Mouse (Mus musculus) heart, postnatal 0 days (tissue): Measurements from ENCODE around the gene Lss. TPM values are rescaled to one million over a fixed set of nuclear protein-coding genes. Genes with fewer than 3 reads are reported as not detected.

Experiments
- ATAC-seq: fragments of 200-750 bp; cut with Nextera tagmentation; 2 replicates; pipeline ENCODE4 v1.8.0; 2017; ENCODE audit warnings: low read depth, moderate number of reproducible peaks, moderate library complexity; ENCODE audit not compliant: insufficient read depth
- DNase-seq: peaks from one replicate; pipeline ENCODE4 v3.0.0-alpha.2; 2016; ENCODE audit warnings: low spot score
- H3K27ac ChIP-seq: fragments of 300-500 bp; sonication (generic); 2 replicates; pipeline ENCODE4 v1.5.1; 2014; ENCODE audit warnings: low read depth, mild to moderate bottlenecking
- H3K27me3 ChIP-seq: fragments of 300-500 bp; sonication (generic); 2 replicates; pipeline ENCODE4 v1.6.1; 2014; ENCODE audit warnings: low read length, mixed read lengths; ENCODE audit not compliant: control insufficient read depth, insufficient read depth
- H3K36me3 ChIP-seq: fragments of 300-500 bp; sonication (generic); replicated peaks from 2 replicates; pipeline ENCODE4 v1.6.1; 2014; ENCODE audit warnings: low read length, mixed read lengths; ENCODE audit not compliant: control insufficient read depth, insufficient read depth
- H3K4me1 ChIP-seq: fragments of 300-500 bp; sonication (generic); 2 replicates; pipeline ENCODE4 v1.6.1; 2014; ENCODE audit warnings: antibody characterized with exemption; ENCODE audit not compliant: control insufficient read depth, insufficient read depth
- H3K4me2 ChIP-seq: fragments of 300-500 bp; sonication (generic); 2 replicates; pipeline ENCODE4 v1.6.1; 2014; ENCODE audit warnings: low read depth, mild to moderate bottlenecking, low read length, moderate library complexity
- H3K4me3 ChIP-seq: fragments of 300-500 bp; sonication (generic); 2 replicates; pipeline ENCODE4 v1.5.1; 2014; ENCODE audit warnings: low read depth, low read length
- H3K9ac ChIP-seq: fragments of 300-500 bp; sonication (generic); replicated peaks from 2 replicates; pipeline ENCODE4 v1.6.1; 2014; ENCODE audit warnings: low read depth, low read length, mixed read lengths
- H3K9me3 ChIP-seq: fragments of 300-500 bp; sonication (generic); replicated peaks from 2 replicates; pipeline ENCODE4 v1.6.1; 2016; ENCODE audit warnings: low read length; ENCODE audit not compliant: control insufficient read depth
- CTCF ChIP-seq: IDR thresholded peaks from 2 replicates; pipeline ENCODE4 v1.5.1; 2016; ENCODE audit warnings: antibody characterized with exemption, control low read depth, low read depth
- EP300 ChIP-seq: IDR thresholded peaks from 2 replicates; pipeline ENCODE4 v1.6.1; 2016; ENCODE audit warnings: antibody characterized with exemption, low read depth
- WGBS: fragments of 180-500 bp; shearing (Covaris S2); extraction: QIAGEN DNeasy Blood & Tissue Kit; methylation state at CpG from one replicate; pipeline ENCODE4 v1.1.7; 2014; 5-methylcytosine and 5-hydroxymethylcytosine counted together
- polyA plus RNA-seq: library from polyadenylated mRNA; unstranded; fragments of >200 nt; fragmentation: Nextera tagmentation; extraction: Ambion mirVana; gene quantifications from 2 replicates; pipeline ENCODE4 v1.2.1, GENCODE M21; 2015
- total RNA-seq: library from RNA; depleted of rRNA; stranded (reverse); fragments of >200 nt; gene quantifications from 2 replicates; pipeline ENCODE4 v1.2.3, GENCODE M21; 2014; ENCODE audit warnings: low replicate concordance; rRNA removed

Gene Lss
- total and polyA plus RNA-seq, 2 experiments from 2014 or later: 4.9 to 7.8 TPM

- Histone ChIP-seq H3K4me3 (0 out of 2 replicates have a peak overlapping the region, but pooled peaks have one; percentile 8), H3K27me3 (no peaks in the 10 kb centered on the region), H3K4me2 (peak overlapping the region; percentile 28; the same call in 1 of the 2 replicates), H3K36me3 (no peaks in the 10 kb centered on the region), H3K9ac (no peak overlapping the region; the same call in 1 of the 2 replicates), H3K9me3 (no peaks in the 10 kb centered on the region), H3K4me1 (peaks cover 16% of the 10 kb centered on the region; the same call in 1 of the 2 replicates), H3K27ac (peak overlapping the region; percentile 74)
- ATAC-seq: peak; percentile 44
- TF ChIP-seq CTCF (no peak), EP300 (no peak)
- peak; percentile 17 for DNase-seq
- 23% methylated on average over 10 of the region's 10 CpGs for WGBS
Measured at GRCm38 (mm10) chr10:76584138-76584537, 52.8 kb downstream of the Lss start.

GRCm38 (mm10) chr10:76586190-76586589, 54.8 kb downstream of the Lss start:
- Histone ChIP-seq H3K27ac (peak overlapping the region; percentile 81), H3K9me3 (no peaks in the 10 kb centered on the region), H3K4me3 (no peak overlapping the region), H3K9ac (no peak overlapping the region), H3K4me1 (peaks cover 16% of the 10 kb centered on the region; the same call in 1 of the 2 replicates), H3K27me3 (no peaks in the 10 kb centered on the region), H3K4me2 (no peak overlapping the region), H3K36me3 (no peaks in the 10 kb centered on the region)
- DNase-seq (peak; percentile 78), ATAC-seq (peak; percentile 82)
- no peak for TF ChIP-seq CTCF
- peak; percentile 96 for TF ChIP-seq EP300
- 14% methylated on average over 1 of the region's 1 CpGs for WGBS

DNA sequence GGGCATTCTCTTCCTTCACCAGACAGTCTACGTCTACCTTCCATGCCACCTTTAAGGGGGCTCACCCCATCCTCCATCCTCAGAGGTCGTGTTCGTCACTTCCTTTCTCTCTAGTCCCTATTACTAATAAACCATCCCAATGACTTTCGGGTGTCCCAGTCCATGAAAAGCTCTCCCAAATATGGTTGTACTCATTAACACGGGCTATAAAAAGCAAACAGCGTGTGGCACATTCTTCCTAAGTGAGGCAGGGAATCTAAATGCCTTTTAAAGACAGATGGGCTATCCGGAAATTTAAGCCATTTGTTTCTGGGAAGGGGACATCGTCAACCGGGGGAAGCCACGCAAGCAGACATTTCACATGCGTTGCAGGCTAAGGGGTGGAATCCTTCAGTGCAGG, 58.8 kb downstream of the Lss start:
- Histone ChIP-seq H3K4me3 (no peak overlapping the region), H3K27ac (peak overlapping the region; percentile 91), H3K4me2 (no peak overlapping the region), H3K4me1 (0 out of 2 replicates have a peak, but pooled peaks cover 5% of the 10 kb centered on the region), H3K9me3 (no peaks in the 10 kb centered on the region), H3K36me3 (no peaks in the 10 kb centered on the region), H3K27me3 (no peaks in the 10 kb centered on the region), H3K9ac (no peak overlapping the region)
- ATAC-seq (peak; percentile 75), DNase-seq (peak; percentile 87)
- WGBS: 38% methylated on average over 11 of the region's 11 CpGs
- TF ChIP-seq EP300 (peak; percentile 28; the same call in 1 of the 2 replicates), CTCF (no peak)

- H3K27me3 ChIP-seq: no peaks in the 10 kb centered on the region
- ATAC-seq: no peak
- H3K9me3 ChIP-seq: no peaks in the 10 kb centered on the region
- no peak overlapping the region for H3K27ac ChIP-seq
- WGBS: 92% methylated on average over 31 of the region's 31 CpGs
- TF ChIP-seq EP300 (no peak), CTCF (no peak)
- 0 out of 2 replicates have a peak, but pooled peaks cover 6% of the 10 kb centered on the region for H3K36me3 ChIP-seq
- H3K9ac ChIP-seq: no peak overlapping the region
- H3K4me2 ChIP-seq: no peak overlapping the region
- 0 out of 2 replicates have a peak, but pooled peaks cover under 1% of the 10 kb centered on the region for H3K4me1 ChIP-seq
- no peak for DNase-seq
- no peak overlapping the region for H3K4me3 ChIP-seq
Measured at GRCm38 (mm10) chr10:76596338-76596737, 65.0 kb downstream of the Lss start.

DNA sequence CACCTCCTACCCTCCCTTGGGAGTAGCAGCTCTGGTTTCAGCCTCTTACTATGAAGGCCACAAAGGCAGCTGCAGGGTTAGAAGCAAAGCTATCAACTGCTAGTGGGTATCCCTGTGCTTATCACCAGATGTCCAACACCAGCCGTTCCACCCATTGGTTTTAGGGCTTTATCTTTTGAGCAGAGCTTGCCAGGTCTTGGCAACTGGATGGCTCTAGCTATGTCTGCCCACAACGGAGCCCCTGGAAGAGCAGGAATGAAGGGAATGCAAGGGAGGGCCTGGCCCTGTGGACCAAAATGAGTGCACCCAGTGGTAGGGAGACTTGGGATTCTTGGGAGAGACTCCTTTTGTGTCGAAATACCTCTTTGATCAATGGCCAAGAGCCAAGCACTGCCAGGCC, 71.3 kb downstream of the Lss start:
- Histone ChIP-seq H3K4me2 (no peak overlapping the region), H3K4me3 (no peak overlapping the region), H3K9me3 (no peaks in the 10 kb centered on the region), H3K36me3 (peaks cover 45% of the 10 kb centered on the region), H3K27me3 (no peaks in the 10 kb centered on the region), H3K27ac (peak overlapping the region; percentile 73), H3K9ac (no peak overlapping the region), H3K4me1 (peaks cover 21% of the 10 kb centered on the region; the same call in 1 of the 2 replicates)
- ATAC-seq (peak; percentile 77), DNase-seq (peak; percentile 54)
- TF ChIP-seq CTCF (no peak), EP300 (peak; percentile 73; the same call in 1 of the 2 replicates)
- 28% methylated on average over 3 of the region's 3 CpGs for WGBS

Other genes with a start within 250 kb of the Lss start
- 23.8 and 47.4 TPM in 2 replicates for gene Dip2a, start 186.3 kb upstream of the Lss start, total RNA-seq
- 4.3 and 5.7 TPM in 2 replicates for gene Dip2a, start 186.3 kb upstream of the Lss start, polyA plus RNA-seq
- gene AC141477.1, start 91.1 kb upstream of the Lss start, total RNA-seq: not detected in 2 replicates
- 1.6 TPM in 1 of 2 replicates, not detected in the other for gene AC141477.1, start 91.1 kb upstream of the Lss start, polyA plus RNA-seq
- gene Pcnt, start 88.8 kb upstream of the Lss start, total RNA-seq: 17.6 and 39.4 TPM in 2 replicates
- 9.0 and 9.5 TPM in 2 replicates for gene Pcnt, start 88.8 kb upstream of the Lss start, polyA plus RNA-seq
- not detected in 2 replicates for gene 2610028H24Rik, start 82.5 kb upstream of the Lss start, total RNA-seq
- gene 2610028H24Rik, start 82.5 kb upstream of the Lss start, polyA plus RNA-seq: 0.47 TPM in 1 of 2 replicates, not detected in the other
- gene Mcm3ap, start 62.7 kb upstream of the Lss start, total RNA-seq: 42.0 and 58.6 TPM in 2 replicates
- gene Mcm3ap, start 62.7 kb upstream of the Lss start, polyA plus RNA-seq: 28.6 and 30.9 TPM in 2 replicates
- 3.0 and 6.3 TPM in 2 replicates for gene Ybey, start 62.5 kb upstream of the Lss start, total RNA-seq
- 4.5 TPM in 2 replicates for gene Ybey, start 62.5 kb upstream of the Lss start, polyA plus RNA-seq
- not detected in 2 replicates for gene Spatc1l, start 30.7 kb downstream of the Lss start, total RNA-seq
- gene Spatc1l, start 30.7 kb downstream of the Lss start, polyA plus RNA-seq: not detected in 2 replicates
- gene Ftcd, start 44.1 kb downstream of the Lss start, total RNA-seq: 3.5 and 5.8 TPM in 2 replicates
- gene Ftcd, start 44.1 kb downstream of the Lss start, polyA plus RNA-seq: 4.5 and 5.6 TPM in 2 replicates
- 133 and 156 TPM in 2 replicates for gene Col6a2, start 92.0 kb downstream of the Lss start, total RNA-seq
- gene Col6a2, start 92.0 kb downstream of the Lss start, polyA plus RNA-seq: 67.6 and 72.4 TPM in 2 replicates
- 97.3 and 142 TPM in 2 replicates for gene Col6a1, start 194.6 kb downstream of the Lss start, total RNA-seq
- gene Col6a1, start 194.6 kb downstream of the Lss start, polyA plus RNA-seq: 68.6 and 69.7 TPM in 2 replicates